Mouse (Mus musculus) megakaryocyte-erythroid progenitor cell, adult 5-6 weeks (primary cell): Measurements from ENCODE around the gene Cabp2. TPM values are rescaled to one million over a fixed set of nuclear protein-coding genes. Genes with fewer than 3 reads are reported as not detected.
A peak's percentile ranks its signal among the peaks of the same experiment; 100 is the strongest.
"Not testable (repeated sequence)": the region's sequence is repeated elsewhere in the genome, so short reads cannot be mapped to it uniquely, and the experiment has no call there.

Experiments
- ATAC-seq: replicated peaks from 2 replicates; pipeline ENCODE4 v1.8.0; 2016; ENCODE audit warnings: mild to moderate bottlenecking, inconsistent platforms; ENCODE audit not compliant: severe bottlenecking, poor library complexity, low FRiP score, low TSS enrichment
- total RNA-seq, 2 experiments: library from RNA; stranded (forward) in 1 of 2; stranded (reverse) in 1 of 2; fragments of 200-1000, 215-1000 nt in 1 of 2; fragments of >200 nt in 1 of 2; fragmentation: Nextera tagmentation in 1 of 2; gene quantifications; 2 replicates each; pipeline ENCODE4 v1.2.3; 2014 to 2017

The Cabp2 gene
- total RNA-seq, 2 experiments from 2014 or later: not detected

DNA sequence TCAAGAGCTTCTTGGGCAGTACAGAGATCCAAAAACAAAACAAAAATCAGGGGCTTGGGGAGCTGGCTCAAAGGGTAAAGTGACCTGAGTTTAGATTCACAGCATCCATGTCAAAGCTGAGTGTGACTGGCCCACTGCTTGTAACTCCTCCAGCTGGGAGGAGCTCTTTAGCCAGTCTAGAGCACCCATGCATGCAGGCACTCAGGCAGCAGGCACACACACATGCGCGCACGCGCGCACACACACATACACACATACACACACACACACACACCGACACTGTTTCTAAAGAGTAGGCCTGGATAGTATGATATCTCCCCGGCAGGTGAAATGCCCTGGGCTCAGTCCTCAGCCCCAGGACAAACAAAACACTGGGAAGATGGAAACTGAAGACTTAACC, 35.6 kb downstream of the Cabp2 start:
- no peak for ATAC-seq

DNA sequence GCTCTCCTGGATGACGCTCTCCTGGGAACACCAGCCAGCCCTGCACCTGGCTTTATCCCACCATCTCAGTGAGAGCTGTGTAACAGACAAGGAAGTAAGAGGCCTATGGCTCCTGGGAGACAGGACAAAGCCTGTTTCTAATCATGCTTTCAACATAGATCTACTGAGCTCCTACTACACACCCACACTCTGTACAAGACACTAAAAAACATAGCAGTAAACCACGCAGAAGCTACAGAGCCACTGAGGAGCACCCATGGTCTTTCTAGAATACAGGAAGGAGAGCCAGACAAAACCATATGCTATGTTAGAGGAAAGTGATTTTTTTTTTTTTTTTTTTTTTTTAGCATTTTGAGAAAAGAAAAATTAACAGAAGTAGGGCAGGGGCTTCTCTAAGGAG, 37.0 kb downstream of the Cabp2 start:
- no peak for ATAC-seq

DNA sequence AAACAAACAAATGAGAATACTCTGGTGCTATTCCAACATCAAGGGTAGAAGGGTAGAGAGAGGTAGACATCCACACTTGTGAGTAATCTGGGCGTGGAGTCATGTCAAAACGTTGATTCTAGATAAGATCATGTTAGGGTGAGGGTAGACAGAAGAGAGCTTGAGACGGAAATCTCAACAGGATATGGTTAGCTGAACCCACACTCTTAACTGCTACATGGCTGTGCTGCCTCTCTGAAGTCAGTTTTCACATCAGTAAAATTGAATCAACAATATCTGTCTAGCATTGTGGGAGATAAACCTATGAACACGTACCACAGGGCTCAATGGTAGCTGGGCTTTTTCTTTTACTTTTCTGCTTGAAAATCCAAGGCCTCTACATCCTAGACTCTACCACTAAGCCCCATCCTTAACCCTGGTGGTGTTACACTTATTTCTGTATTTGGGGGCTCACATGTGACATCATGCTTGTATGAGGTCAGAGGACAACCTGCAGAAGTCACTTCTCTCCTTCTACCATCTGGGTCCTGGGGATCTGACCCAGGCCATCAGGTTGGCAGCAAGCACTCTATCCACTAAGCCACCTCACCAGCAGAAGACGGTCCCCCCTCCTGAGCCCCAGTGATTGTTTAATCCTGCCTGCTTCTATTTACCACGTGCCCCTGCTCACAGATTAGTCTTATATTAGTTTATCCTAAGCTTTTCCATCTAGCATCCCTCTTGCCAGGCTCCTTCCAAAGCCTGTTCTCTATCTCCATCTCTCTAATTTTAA, 38.5 kb downstream of the Cabp2 start:
- ATAC-seq: no peak

DNA sequence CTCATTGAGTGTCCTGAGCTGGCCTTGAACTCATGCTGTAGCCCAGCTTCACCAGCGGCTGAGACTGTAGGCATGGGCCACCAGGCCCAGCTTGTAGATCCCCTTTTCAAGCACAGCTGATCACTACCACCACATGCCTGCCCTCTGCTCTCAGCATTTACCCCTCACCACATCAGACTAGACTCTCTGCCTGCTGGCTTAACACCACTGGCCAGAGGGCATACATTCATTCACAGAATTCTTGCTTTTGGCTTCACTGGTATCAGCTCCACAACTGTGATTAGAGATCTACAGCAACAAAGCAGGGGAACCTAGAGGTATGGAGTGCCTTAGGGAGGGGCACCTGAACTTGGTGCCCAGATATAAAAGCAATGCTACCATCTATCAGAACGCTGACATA, 39.1 kb downstream of the Cabp2 start:
- no peak for ATAC-seq

DNA sequence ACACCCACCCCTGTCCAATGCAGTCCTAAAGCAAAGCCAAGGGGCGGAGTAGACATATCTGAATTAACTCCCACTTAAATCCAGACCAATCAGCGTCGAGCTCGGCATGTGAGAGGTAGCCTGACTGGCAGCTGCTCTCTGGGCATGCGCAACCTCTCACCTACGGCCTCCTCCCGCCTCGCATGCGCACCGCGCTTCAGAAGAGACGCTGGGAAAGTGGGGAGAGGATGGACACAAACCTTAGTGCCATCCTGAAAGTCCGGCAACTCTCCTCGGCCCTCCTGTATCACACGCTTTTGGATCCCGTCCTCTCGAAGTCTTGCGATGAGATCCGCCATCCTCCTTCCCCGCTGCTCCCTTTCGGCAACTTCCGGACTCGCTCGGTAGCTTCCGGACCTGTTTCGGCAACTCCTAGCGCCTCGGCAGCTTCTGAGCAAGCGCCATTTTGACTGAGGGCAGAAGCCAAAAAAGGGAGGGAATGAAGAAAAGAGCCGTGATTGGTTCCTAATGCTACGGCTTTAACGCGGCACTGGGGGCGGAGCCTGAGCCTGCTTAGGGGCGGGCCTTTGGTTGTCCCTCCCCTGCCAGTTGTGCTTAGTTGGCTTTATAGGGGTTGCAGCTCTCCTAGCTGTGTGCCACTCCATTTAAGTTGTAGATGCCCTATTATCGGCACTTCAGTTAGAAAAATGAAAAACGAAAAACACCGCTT, 39.9 kb downstream of the Cabp2 start:
- peak; percentile 87 for ATAC-seq

DNA sequence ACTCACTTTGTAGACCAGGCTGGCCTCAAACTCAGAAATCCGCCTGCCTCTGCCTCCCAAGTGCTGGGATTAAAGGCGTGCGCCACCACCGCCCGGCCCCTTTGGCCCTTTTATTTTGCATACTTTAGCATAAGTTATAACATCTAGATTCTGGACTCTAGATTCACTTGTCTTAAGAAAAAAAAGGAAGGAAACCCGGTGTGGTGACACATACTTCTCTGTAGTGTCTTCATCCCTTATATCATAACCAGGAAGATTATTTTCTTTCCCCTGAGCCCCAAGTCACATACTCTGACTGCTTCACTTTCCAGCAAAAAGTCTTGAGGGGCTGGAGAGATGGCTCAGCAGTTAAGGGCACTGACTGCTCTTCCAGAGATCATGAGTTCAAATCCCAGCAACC, 40.5 kb downstream of the Cabp2 start:
- not testable (repeated sequence) for ATAC-seq

DNA sequence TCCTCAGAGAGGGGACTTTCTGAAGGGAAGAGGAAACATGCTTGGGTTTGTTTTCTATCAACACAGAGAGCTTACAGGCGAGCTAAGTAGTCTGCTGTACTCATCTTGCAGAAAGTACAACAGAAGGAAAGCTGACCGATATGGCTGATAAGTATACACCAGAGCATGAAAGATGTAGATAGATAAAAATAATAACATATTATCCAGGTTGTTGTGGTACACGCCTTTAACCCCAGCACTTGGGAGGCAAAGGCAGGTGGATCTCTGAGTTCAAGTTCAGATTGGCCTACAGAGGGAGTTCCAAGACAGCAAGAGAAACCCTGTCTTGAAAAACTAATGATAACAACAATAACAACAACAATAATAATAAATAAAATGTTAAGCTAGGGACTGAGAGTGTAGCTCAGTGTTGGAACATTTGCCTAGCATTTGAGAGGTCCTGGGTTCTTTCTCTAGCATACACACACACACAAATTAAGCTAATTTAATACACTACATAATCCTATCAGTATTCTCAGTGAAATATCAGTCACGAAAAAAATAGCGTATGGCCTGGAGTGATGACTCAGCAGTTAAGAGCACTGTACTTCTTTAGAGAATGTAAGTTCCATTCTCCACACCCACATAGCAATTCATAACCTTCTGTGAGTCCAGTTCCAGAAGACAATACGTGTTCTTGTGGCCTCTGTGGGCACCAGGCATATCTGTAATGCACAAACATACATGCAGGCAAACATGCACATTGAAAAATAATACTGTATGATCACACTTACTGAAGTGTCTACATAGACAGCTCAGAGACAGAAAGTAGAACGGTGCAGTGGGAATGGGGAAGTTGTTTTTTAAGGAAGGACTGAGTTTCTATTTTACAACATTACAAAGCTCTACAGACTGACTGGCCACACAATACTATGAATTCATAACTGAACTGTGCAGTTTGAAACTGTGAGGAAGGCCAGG, 41.3 kb downstream of the Cabp2 start:
- no peak for ATAC-seq

DNA sequence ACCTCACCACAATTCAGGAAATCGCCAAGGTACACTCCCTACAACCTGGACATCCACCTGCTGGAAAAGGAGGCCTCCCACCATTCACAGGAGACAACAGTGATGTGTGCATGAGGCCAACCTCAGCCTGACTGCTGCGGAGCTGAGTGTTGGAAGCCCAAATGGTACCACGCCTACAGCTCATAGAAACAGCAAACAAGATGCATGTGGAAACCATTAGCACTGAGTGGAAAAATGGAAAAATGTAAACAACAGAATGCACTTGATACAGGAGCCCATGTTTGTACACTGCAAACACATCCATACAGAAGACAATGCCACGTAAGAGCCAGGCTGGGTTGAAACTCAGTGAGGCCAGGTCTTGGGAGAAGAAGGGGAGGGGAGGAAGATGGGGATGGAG, 43.1 kb downstream of the Cabp2 start:
- ATAC-seq: no peak

DNA sequence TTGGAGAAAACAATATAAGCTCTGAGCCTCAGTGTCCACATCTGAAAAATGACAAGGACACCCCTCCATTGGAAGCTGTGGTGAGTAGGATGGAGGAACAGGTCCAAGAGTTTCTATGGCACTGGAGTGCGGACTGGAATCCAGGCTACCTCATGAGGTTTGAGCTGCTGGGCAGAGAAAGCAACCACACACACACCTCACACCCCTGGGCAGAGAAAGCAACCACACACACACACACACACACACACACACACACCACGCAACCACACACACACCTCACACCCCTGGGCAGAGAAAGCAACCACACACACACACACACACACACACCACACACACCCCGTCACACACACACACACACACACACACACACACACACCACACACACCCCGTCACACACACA, 43.9 kb downstream of the Cabp2 start:
- ATAC-seq: not testable (repeated sequence)

DNA sequence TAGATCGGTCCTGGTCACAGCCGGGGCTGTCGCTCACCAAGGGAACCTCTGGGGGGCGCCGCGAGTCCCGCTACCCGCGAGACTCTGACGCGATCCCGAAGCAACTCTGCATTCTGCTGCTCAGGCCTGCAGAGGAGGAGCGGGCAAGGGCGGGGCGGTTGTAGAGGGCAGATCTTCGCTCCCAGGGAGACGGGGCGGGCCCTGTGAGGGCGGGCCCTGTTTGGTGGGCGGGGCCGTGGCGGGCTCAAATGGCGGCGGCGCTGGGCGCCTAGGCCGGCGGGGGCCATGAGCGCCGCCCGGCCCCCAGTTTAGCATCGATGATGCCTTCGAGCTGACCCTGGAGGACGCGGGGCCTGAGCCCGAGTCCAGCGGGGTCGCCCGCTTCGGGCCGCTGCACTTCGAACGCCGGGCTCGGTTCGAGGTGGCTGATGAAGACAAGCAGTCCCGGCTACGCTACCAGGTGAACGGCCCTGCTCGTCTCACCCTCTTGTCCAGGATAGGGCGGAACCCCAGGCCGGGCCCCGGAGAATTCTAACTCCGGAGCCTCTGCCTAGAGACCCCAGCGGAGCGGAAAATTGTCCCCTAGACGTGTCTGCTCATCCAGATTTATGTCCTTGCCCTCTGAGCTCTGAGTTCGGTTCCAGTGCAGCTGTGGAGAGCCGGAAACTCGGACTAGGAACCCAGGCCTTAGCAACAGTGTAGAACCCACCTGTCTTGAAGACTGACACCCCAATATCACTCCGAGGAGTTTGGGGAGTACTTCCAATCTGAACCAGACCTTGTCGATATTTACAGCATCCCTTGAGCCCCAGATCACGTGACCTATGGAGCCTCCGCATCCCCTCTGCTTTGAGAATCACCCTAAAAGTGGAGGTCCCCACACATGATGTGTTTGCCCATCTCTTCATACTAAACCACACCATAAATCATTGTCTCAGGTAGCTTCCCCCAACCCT, 44.6 kb downstream of the Cabp2 start, which contains the start of gene Aip:
Aip (minus strand) TSS at position 118 of the 956 bp plus-strand sequence.
- ATAC-seq: peak; percentile 85

DNA sequence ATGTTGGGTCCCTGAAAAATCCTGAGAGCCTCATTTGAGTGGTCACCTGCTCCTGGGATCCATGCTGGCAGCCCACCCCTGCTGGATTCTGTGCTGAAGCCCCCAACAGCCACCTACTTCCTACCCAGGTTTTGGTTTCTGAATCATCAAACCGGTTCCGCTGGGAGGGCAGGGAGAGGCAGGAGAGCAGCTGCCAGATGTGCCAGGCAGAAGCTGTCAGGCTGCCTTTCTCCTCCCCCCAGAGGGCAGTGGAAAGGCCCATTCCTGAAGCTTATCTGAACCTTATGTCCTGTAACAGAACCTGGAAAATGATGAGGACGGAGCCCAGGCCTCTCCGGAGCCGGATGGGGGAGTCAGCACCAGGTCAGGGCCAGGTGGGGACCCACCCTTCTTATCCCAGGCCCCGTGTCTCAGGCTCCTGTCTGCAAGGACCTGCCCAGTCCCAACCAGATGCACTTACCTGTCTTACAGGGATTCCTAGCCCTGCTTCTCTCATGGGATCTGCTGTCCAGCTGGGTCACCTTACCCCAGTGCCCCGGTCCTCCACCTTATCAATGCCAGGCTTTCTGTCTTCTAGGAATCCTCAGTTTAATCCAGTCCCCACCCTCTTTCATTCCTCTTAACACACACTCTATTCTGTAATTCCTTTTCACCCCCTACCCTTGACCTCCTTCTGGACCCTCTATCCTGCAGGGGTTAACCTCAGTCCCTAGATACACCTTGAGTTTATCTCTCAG, 45.5 kb downstream of the Cabp2 start:
- ATAC-seq: no peak

DNA sequence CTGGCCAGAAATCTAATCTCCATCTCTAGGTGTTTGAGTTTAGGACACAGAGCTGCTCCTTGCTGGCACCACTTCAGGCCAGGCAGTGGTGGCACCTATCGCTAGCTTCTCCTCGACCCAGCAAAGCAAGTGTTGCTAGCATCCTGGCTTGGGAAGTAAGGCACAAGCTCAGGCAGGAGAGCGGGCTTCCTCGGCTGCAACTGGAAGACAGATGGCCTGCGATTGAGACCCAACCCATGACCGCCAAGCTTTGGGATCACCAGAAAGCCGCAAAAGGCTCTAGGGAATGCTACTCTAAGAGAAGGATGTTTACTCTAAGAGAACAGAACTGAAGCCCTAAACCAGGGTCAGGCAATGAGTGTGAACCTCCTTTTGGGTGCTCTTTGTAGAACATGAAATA, 48.1 kb downstream of the Cabp2 start:
- no peak for ATAC-seq

DNA sequence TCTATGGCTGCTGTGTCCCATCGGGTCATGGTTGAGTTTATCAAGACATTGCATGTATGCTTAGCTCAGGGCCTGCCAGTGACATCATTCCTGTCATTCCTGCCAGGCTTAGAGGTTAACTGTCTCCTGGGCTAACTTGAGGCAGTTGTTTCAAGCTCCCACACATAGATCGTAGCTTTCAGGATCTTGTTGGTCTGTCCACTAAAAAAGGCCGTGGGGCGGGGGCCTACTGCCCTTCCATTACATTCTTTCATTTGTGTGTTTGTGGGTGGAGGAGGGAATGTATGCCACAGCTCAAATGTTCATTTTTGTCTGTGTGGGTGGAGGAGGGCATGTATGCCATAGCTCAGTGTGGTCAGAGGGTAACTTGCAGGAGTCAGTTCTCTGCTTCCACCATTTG, 48.7 kb downstream of the Cabp2 start:
- no peak for ATAC-seq

DNA sequence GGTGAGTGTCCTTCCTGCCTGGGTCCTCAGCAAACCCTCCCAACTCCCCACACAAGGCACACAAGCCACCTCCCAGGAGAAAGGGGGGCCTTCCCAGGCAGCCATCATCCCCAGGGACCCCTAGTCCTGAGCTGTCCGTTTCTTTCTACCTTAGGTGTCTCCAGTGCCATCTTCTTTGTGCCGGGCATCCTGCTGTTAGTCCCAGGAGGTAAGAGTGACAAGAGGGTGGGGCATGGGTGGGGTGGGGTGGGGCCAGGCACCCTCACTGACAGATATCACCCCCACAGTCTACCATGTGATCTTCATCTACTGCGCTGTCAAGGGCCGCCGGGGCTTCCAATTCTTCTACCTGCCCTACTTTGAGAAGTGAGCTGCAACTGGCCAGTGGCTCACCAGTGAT, 49.7 kb downstream of the Cabp2 start:
- peak; percentile 50 for ATAC-seq

DNA sequence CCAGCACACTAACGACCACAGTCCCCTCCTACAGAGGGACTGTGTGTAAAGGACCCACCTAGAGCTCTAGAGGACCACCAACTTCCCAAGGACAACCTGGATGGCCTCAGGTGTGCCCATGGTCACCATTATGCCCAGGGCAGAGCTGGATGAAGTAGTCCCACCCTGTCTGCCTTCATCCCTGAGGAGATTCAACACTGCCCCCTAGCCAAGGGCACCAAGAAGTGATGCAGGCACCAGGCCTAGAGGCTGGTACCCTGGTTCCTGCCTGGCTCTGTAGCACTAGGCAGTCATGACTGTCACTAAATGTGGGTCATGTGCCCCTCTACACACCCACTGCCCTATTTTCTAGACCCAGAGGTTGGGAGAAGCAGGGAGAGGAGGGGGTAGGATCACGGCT, 50.4 kb downstream of the Cabp2 start:
- ATAC-seq: 0 out of 2 replicates have a peak, but pooled peaks have one; percentile 37

DNA sequence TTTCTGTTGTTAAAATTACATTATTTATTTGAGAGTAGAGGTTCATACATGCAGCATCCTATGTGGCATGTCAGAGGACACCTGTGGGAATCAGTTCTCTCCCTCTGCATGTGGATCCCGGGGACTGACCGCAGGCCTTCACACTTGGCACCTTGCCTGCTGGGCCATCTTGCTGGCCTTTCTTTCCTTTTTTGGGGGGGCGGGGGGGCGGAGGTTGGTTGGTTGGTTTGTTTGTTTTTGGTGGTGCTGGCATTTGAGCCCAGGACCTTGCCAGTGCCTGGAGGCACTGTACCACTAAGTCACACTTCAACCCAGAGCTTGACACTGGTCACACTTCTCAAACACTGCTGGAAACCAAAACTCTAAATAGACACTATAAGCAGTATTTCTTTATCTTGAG, 53.0 kb downstream of the Cabp2 start:
- ATAC-seq: no peak

DNA sequence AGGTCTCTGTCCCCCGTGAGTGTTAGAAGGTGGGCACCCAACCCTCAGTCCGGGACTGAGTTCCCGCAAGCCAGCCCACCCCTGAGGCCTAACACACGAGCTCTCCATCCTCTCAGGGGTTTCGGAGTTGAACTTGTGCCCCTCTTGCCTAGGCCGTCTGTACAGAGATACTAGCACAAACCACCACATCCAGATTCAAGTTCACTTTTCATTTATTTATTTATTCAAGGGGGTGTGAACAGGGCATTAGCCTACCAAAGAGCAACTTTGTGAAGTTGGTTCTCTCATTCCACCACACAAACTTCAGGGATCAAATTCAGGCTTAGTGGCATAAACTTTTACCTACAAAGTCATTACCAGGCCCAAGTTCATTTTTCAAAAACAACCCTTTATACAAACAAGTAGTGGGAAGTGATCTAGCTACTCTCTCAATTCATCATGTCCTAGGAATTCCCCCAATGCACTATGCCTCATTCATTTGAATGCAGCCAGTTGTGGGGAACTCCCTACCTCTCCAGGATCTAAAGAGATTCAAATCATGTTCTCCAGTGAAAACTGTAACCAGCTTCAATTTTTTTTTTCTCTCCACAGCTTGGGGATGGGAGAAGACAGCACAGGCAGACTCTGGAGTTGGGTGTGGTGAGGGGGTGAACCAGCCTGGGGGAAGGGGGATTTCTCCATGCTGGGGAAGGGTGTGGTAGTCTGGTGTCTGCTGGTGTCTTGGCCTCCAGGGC, 54.0 kb downstream of the Cabp2 start:
- ATAC-seq: not testable (repeated sequence)

DNA sequence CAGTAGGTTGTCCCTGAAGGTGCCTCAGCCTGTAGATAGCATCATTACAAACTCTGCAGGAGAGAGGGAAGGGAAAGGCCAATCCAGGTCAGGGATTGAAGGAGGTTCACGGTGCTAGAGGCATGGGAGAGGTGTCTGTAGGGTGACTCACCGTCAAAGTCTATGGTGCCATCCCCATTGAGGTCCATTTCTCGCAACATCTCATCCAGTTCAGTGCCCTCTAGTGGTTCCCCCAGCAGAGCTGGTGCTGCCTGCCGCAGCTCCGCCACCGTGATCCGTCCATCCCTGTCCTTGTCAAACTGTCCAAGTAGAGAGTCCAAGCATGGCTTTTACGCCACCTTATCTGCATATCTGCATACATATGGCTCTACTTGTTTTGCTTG, 54.6 kb downstream of the Cabp2 start:
- peak; percentile 74; the same call in 1 of the 2 replicates for ATAC-seq
